Mouse (Mus musculus): ENCODE measurements at regions not wholly inside any gene's neighbourhood (a gene's known extent, or its start where the extent isn't known, plus 50 kb on each side); places are given as distances from the start of the nearest gene placed in this dataset.
A peak's percentile ranks its signal among the peaks of the same experiment; 100 is the strongest.

DNA sequence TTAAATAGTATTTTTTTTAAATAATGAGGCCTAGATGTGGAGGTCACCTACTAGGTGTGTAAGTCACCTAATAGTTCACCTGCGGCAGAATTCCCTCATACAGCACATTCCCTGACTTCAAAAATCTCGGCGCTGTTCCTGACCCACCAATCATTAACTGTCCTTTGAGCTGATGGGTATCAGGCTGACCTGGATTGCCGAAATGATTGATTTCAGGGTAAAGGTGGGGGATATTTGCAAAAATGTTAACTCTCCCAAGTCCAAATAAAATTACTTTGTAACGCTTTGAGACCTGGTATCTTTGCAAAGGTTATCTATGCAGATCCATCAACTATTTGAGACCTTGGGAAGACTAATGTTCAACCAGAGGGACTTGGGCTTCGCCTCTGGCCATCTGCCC lies 82.9 kb upstream of the Pced1b start:
- Histone ChIP-seq H3K9me3 (no peaks in the 10 kb centered on the region), H3K4me1 (replicated peaks) (no peaks in the 10 kb centered on the region), H3K4me2 (replicated peaks) (no peak overlapping the region), H3K27me3 (replicated peaks) (no peaks in the 10 kb centered on the region), H3K4me3 (replicated peaks) (no peak overlapping the region), H3K9ac (no peak overlapping the region), H3K36me3 (no peaks in the 10 kb centered on the region), H3K27ac (no peak overlapping the region)
- no peak for ATAC-seq
- WGBS, result 72% methylated on average over 6 of the region's 6 CpGs

GRCm38 (mm10) chr15:97163090-97163489 lies 83.8 kb upstream of the Pced1b start:
- no peaks in the 10 kb centered on the region for H3K4me1 ChIP-seq (replicated peaks)
- H3K9ac ChIP-seq, result no peak overlapping the region
- no peak for ATAC-seq
- H3K9me3 ChIP-seq, result no peaks in the 10 kb centered on the region
- no peak overlapping the region for H3K27ac ChIP-seq
- no peaks in the 10 kb centered on the region for H3K27me3 ChIP-seq (replicated peaks)
- no peaks in the 10 kb centered on the region for H3K36me3 ChIP-seq
- WGBS, result 83% methylated on average over 8 of the region's 8 CpGs
- H3K4me2 ChIP-seq (replicated peaks), result no peak overlapping the region
- H3K4me3 ChIP-seq (replicated peaks), result no peak overlapping the region

DNA sequence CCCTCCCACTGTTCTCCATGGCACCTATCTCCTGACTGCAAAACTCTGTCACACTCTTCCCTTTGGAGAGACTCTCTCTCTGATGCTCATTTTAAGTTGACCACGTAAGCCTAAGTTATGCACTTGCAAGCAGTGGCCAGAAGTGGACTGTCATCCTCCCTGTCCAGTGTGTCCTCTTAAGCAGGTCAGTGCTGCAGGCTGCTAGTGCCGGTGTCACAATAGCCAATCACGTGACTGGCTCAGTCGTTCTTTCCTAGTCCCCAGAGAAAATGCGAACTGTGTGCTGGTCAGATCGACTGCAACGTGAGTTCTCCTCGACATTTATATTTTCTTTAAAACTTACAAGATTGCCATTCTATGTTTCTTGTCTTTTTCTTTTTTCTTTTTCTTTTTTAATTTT lies 84.6 kb upstream of the Pced1b start:
- Histone ChIP-seq H3K4me1 (replicated peaks) (no peaks in the 10 kb centered on the region), H3K9me3 (no peaks in the 10 kb centered on the region), H3K4me2 (replicated peaks) (no peak overlapping the region), H3K36me3 (no peaks in the 10 kb centered on the region), H3K9ac (no peak overlapping the region), H3K27ac (no peak overlapping the region), H3K27me3 (replicated peaks) (no peaks in the 10 kb centered on the region), H3K4me3 (replicated peaks) (no peak overlapping the region)
- no peak for ATAC-seq
- 91% methylated on average over 8 of the region's 8 CpGs for WGBS

DNA sequence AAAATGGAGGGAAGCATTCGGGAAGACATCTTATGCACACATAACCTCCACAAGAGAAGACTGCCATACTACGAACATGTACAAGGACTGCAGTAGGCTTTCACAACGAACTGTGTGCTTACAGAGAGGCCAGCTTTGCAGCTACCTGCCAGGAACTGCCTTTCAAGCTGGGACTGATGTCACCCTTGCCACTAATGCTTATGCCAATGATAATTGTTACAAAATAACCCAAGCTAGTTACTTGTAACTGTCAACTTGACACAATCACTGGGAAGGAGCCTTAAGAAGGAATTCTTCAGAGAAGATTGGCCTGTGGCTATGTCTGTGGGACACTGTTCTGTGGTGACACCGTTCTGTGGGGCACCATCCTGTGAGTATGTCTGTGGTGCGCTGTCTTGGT lies 85.4 kb upstream of the Pced1b start:
- no peak for ATAC-seq
- Histone ChIP-seq H3K4me1 (replicated peaks) (no peaks in the 10 kb centered on the region), H3K27me3 (replicated peaks) (no peaks in the 10 kb centered on the region), H3K9ac (no peak overlapping the region), H3K9me3 (no peaks in the 10 kb centered on the region), H3K4me2 (replicated peaks) (no peak overlapping the region), H3K4me3 (replicated peaks) (no peak overlapping the region), H3K36me3 (no peaks in the 10 kb centered on the region), H3K27ac (no peak overlapping the region)
- WGBS, result 88% methylated on average over 5 of the region's 5 CpGs

DNA sequence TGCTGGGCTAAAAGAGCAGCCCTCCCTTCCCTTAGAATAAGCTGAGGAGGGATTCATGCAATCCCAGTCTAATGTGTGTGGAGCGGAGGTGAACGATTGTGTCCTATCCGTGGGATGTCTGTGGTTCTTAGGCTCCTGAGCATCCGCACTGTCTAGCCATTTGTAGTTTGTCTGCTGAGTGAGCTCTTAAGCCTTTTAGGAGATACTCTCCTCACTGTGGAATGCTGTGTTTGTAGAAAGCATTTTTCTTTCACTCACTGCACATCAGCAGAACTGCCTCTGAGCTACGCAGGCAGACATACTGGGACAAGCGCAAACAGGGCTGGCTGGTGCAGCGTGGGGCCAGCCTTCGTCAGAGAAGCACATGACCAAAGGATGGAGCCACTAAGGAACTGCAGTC lies 94.6 kb upstream of the Pced1b start:
- ATAC-seq, result no peak

GRCm38 (mm10) chr15:97151793-97152192 lies 95.1 kb upstream of the Pced1b start:
- 78% methylated on average over 12 of the region's 12 CpGs for WGBS
- H3K4me1 ChIP-seq (replicated peaks), result no peaks in the 10 kb centered on the region
- no peaks in the 10 kb centered on the region for H3K27me3 ChIP-seq (replicated peaks)
- no peak overlapping the region for H3K4me3 ChIP-seq (replicated peaks)
- no peak overlapping the region for H3K4me2 ChIP-seq (replicated peaks)
- ATAC-seq, result no peak
- H3K9ac ChIP-seq, result no peak overlapping the region
- H3K9me3 ChIP-seq, result no peaks in the 10 kb centered on the region
- no peak overlapping the region for H3K27ac ChIP-seq
- no peaks in the 10 kb centered on the region for H3K36me3 ChIP-seq

More for the DNA sequence above, 94.6 kb upstream of the Pced1b start:
- 27% methylated on average over 8 of the region's 8 CpGs for WGBS
- H3K27ac ChIP-seq, result peak overlapping the region; percentile 38
- no peaks in the 10 kb centered on the region for H3K4me1 ChIP-seq (replicated peaks)
- H3K27me3 ChIP-seq (replicated peaks), result no peaks in the 10 kb centered on the region
- no peaks in the 10 kb centered on the region for H3K9me3 ChIP-seq
- H3K36me3 ChIP-seq, result no peaks in the 10 kb centered on the region
- H3K9ac ChIP-seq, result no peak overlapping the region
- no peak overlapping the region for H3K4me3 ChIP-seq (replicated peaks)
- peak overlapping the region; percentile 5; the same call in 1 of the 2 replicates for H3K4me2 ChIP-seq (replicated peaks)

DNA sequence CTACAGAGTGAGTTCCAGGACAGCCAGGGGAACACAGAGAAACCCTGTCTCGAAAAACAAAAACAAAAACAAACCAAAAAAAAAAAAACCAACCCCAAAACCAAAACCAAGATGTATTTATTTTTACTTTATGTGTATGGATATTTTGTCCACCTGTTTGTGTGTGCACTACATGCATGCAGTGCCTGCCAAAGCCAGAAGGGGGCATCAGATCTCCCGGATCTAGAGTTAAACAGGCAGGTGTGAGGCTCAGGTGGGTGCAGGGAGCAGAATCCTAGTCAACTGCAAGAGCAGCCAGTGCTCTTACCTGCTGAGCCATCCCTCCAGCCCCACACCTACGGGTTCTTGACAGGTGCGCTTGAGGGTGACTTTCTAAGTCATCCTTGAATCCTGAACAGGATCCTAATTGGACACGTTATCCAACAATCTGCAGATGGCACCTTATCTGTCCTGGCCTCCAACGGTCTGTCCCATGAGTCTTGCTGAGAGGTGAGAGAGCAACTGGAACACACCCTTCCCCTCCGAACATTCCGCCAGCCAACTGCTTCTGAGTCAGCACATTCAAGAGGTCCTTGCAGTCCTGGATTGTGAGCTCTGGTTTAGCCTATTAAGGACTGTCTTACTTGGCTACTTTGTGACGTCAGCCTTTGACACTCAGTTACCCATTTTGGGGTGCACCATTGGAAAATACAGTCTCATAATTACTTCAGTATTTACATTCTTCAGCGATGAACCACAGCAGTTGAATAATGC lies 95.4 kb upstream of the Slc38a4 start:
- Histone ChIP-seq H3K4me3 (replicated peaks) (no peak overlapping the region), H3K27ac (no peak overlapping the region), H3K4me2 (replicated peaks) (no peak overlapping the region), H3K9me3 (no peaks in the 10 kb centered on the region), H3K27me3 (replicated peaks) (no peaks in the 10 kb centered on the region), H3K36me3 (no peaks in the 10 kb centered on the region), H3K4me1 (replicated peaks) (no peaks in the 10 kb centered on the region), H3K9ac (no peak overlapping the region)
- 76% methylated on average over 10 of the region's 10 CpGs for WGBS
- ATAC-seq, result no peak

GRCm38 (mm10) chr15:97141958-97142357 lies 86.2 kb upstream of the Slc38a4 start:
- H3K4me3 ChIP-seq (replicated peaks), result no peak overlapping the region
- H3K4me1 ChIP-seq (replicated peaks), result no peaks in the 10 kb centered on the region
- H3K4me2 ChIP-seq (replicated peaks), result no peak overlapping the region
- 74% methylated on average over 2 of the region's 2 CpGs for WGBS
- no peak for ATAC-seq
- no peaks in the 10 kb centered on the region for H3K36me3 ChIP-seq
- no peak overlapping the region for H3K9ac ChIP-seq
- H3K27me3 ChIP-seq (replicated peaks), result no peaks in the 10 kb centered on the region
- H3K27ac ChIP-seq, result no peak overlapping the region
- no peaks in the 10 kb centered on the region for H3K9me3 ChIP-seq

DNA sequence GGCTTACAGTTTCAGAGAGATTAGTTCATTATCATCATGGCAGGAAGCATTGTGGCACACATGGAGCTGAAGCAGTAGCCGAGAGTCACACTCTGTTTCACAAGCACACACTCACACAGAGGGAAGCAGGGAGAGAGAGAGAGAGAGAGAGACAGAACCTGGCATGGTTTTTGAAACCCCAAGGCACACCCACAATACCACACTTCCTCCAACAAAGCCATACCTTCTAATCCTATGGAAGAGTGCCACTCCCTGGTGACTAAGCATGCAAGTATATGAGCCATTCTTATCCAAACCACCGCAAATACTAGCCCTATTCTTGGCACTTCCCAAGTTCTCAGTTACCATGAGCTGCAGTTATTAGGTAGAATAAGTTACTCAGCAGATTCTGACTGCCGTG lies 82.5 kb upstream of the Slc38a4 start:
- H3K36me3 ChIP-seq, result no peaks in the 10 kb centered on the region
- H3K9me3 ChIP-seq, result no peaks in the 10 kb centered on the region
- H3K27me3 ChIP-seq (replicated peaks), result no peaks in the 10 kb centered on the region
- no peak overlapping the region for H3K4me3 ChIP-seq (replicated peaks)
- no peak overlapping the region for H3K27ac ChIP-seq
- WGBS, result 80% methylated on average over 3 of the region's 3 CpGs
- no peaks in the 10 kb centered on the region for H3K4me1 ChIP-seq (replicated peaks)
- H3K9ac ChIP-seq, result no peak overlapping the region
- H3K4me2 ChIP-seq (replicated peaks), result no peak overlapping the region
- ATAC-seq, result no peak

- no peaks in the 10 kb centered on the region for H3K36me3 ChIP-seq
- WGBS, result 11% methylated on average over 11 of the region's 11 CpGs
Observed at GRCm38 (mm10) chr15:97135291-97135690, 79.5 kb upstream of the Slc38a4 start.

GRCm38 (mm10) chr15:97127771-97128170 lies 72.0 kb upstream of the Slc38a4 start:
- H3K4me2 ChIP-seq (replicated peaks), result no peak overlapping the region
- no peaks in the 10 kb centered on the region for H3K4me1 ChIP-seq (replicated peaks)
- ATAC-seq, result no peak
- H3K27me3 ChIP-seq (replicated peaks), result no peaks in the 10 kb centered on the region
- WGBS, result 79% methylated on average over 8 of the region's 8 CpGs
- H3K9ac ChIP-seq, result no peak overlapping the region
- H3K4me3 ChIP-seq (replicated peaks), result no peak overlapping the region
- no peaks in the 10 kb centered on the region for H3K9me3 ChIP-seq
- no peak overlapping the region for H3K27ac ChIP-seq
- H3K36me3 ChIP-seq, result no peaks in the 10 kb centered on the region

More at GRCm38 (mm10) chr15:97135291-97135690, 79.5 kb upstream of the Slc38a4 start:
- H3K4me2 ChIP-seq (replicated peaks), result no peak overlapping the region
- no peaks in the 10 kb centered on the region for H3K9me3 ChIP-seq
- no peak overlapping the region for H3K27ac ChIP-seq
- H3K9ac ChIP-seq, result no peak overlapping the region
- no peaks in the 10 kb centered on the region for H3K4me1 ChIP-seq (replicated peaks)
- no peak for ATAC-seq
- no peaks in the 10 kb centered on the region for H3K27me3 ChIP-seq (replicated peaks)
- H3K4me3 ChIP-seq (replicated peaks), result no peak overlapping the region

- 82% methylated on average over 15 of the region's 15 CpGs for WGBS
- Histone ChIP-seq H3K4me3 (replicated peaks) (no peak overlapping the region), H3K4me2 (replicated peaks) (no peak overlapping the region), H3K4me1 (replicated peaks) (no peaks in the 10 kb centered on the region), H3K36me3 (no peaks in the 10 kb centered on the region), H3K9ac (no peak overlapping the region), H3K27ac (no peak overlapping the region), H3K9me3 (no peaks in the 10 kb centered on the region), H3K27me3 (replicated peaks) (no peaks in the 10 kb centered on the region)
- no peak for ATAC-seq
Observed at GRCm38 (mm10) chr15:97125836-97126822, 70.4 kb upstream of the Slc38a4 start.
